ENCODE assay signal across 15 mouse cellular contexts in genomic region chr6:129219897-129220517, GRCm38 (mm10). TPM values are rescaled to one million over a fixed set of nuclear protein-coding genes. Genes with fewer than 3 reads are reported as not detected.
DNase-seq lines count a peak whose midpoint lies in the region; ATAC-seq and TF ChIP-seq lines count a peak whose summit lies in the region.
"Had no signal": no experiment of that assay in that cellular context is flagged by ENCODE, and none has a peak within 500 bp of the region (broad histone marks: within the 10 kb centered on the region; RNA-seq: fewer than 3 reads in every experiment).

No protein-coding gene starts in this region.

- peaks cover 21% of the 10 kb centered on the region for H3K4me1 ChIP-seq in kidney, adult 2 months (ENCODE audit: control insufficient read depth, insufficient read depth, low read length)
- peaks cover 4 to 8% of the 10 kb centered on the region in 2 experiments; a peak in 3 of 4 replicates for H3K4me1 ChIP-seq in CH12.LX (ENCODE audit: control insufficient read depth in 1 of 2, insufficient read depth in 2 of 2)
- peaks cover 6% of the 10 kb centered on the region; the same call in 1 of the 2 replicates for H3K4me1 ChIP-seq in liver, embryonic 11.5 days (replicated peaks; ENCODE audit: control insufficient read depth, insufficient read depth, low read length)
- no peaks in the 10 kb centered on the region for H3K4me1 ChIP-seq in forebrain, embryonic 15.5 days

- TF ChIP-seq EP300 in CH12.LX (IDR thresholded peaks at IDR 0.05; ENCODE audit: low read length): no peak

- H3K4me3 ChIP-seq in kidney, adult 2 months (ENCODE audit: insufficient read depth, low read depth, low read length): no peak overlapping the region
- H3K4me3 ChIP-seq in CH12.LX (replicated peaks in 1 of 3; ENCODE audit: low read depth in 2 of 3, low read length in 2 of 3, poor library complexity in 1 of 3): no peak overlapping the region
- H3K4me3 ChIP-seq in liver, embryonic 11.5 days (ENCODE audit: low read depth, low read length): no peak overlapping the region
- H3K4me3 ChIP-seq in forebrain, embryonic 15.5 days: no peak overlapping the region
- H3K4me3 ChIP-seq: erythroblast, embryonic 14.5 days; intestine, embryonic 15.5 days; left cerebral cortex, adult 2 months had no signal

- H3K4me2 ChIP-seq in CH12.LX (ENCODE audit: insufficient read depth, low read depth, poor library complexity, severe bottlenecking): no peak overlapping the region
- 0 out of 2 replicates have a peak overlapping the region, but pooled peaks have one; percentile 0 for H3K4me2 ChIP-seq in liver, embryonic 11.5 days
- no peak overlapping the region for H3K4me2 ChIP-seq in forebrain, embryonic 15.5 days (replicated peaks)
- H3K4me2 ChIP-seq: heart, embryonic 11.5 days; intestine, embryonic 15.5 days; midbrain, embryonic 11.5 days had no signal

- no peaks in the 10 kb centered on the region for H3K79me2 ChIP-seq in CH12.LX (replicated peaks; ENCODE audit: control insufficient read depth, extremely low read depth, insufficient read depth, poor library complexity, severe bottlenecking)

- peaks cover 3% of the 10 kb centered on the region for H3K9me3 ChIP-seq in CH12.LX (replicated peaks; ENCODE audit: low read length)
- H3K9me3 ChIP-seq in liver, embryonic 11.5 days (ENCODE audit: control insufficient read depth, low read length): no peaks in the 10 kb centered on the region
- no peaks in the 10 kb centered on the region for H3K9me3 ChIP-seq in forebrain, embryonic 15.5 days
- H3K9me3 ChIP-seq: intestine, embryonic 15.5 days had no signal

- WGBS in kidney, adult 2 months: 70% methylated on average over 3 of the region's 3 CpGs
- 49% methylated on average over 3 of the region's 3 CpGs for WGBS in liver, embryonic 11.5 days
- 90% methylated on average over 3 of the region's 3 CpGs for WGBS in forebrain, embryonic 15.5 days

- DNase-seq in kidney, adult 2 months: no peak
- DNase-seq in kidney, postnatal 10 days: no peak
- no peak for DNase-seq in CH12.LX (ENCODE audit: extremely low read depth)
- no peak for DNase-seq in liver, embryonic 11.5 days (ENCODE audit: low spot score)
- DNase-seq in lung, postnatal 36 days: peak; percentile 69
- DNase-seq in frontal cortex, postnatal 36 days (ENCODE audit: low spot score in 2 of 2): no peak
- DNase-seq in Muller cell, postnatal 12 days (ENCODE audit: inconsistent ontology term): no peak
- DNase-seq: cerebellum, adult 11-12 months had no signal

- in situ Hi-C loops in CH12.LX (cut with MboI; ENCODE audit: low pct_ligation_motif_present, low pct_unique_long_range_greater_than_20kb, low sequenced_read_pairs): no loop called here

- dilution Hi-C loops in CH12.LX (cut with MboI; ENCODE audit: extremely low pct_ligation_motif_present, extremely low pct_unique_long_range_greater_than_20kb, low sequenced_read_pairs): no loop called here

- no peak for TF ChIP-seq CTCF in kidney, adult 2 months (conservative IDR thresholded peaks at IDR 0.05; ENCODE audit: insufficient read depth, insufficient read length, low read depth, low read length)
- no peak for TF ChIP-seq CTCF in CH12.LX (conservative IDR thresholded peaks at IDR 0.05 in 1 of 2, IDR thresholded peaks at IDR 0.05 in 1 of 2; ENCODE audit: low read depth in 2 of 2, low read length in 2 of 2)

- peak overlapping the region; percentile 47 for H3K27ac ChIP-seq in kidney, adult 2 months (ENCODE audit: insufficient read depth, low read depth, low read length)
- peak overlapping the region; percentile 49; the same call in 1 of the 2 replicates for H3K27ac ChIP-seq in CH12.LX (ENCODE audit: insufficient read depth, low read depth)
- peak overlapping the region; percentile 65 for H3K27ac ChIP-seq in liver, embryonic 11.5 days (ENCODE audit: low read depth, low read length)
- no peak overlapping the region for H3K27ac ChIP-seq in forebrain, embryonic 15.5 days (replicated peaks)
- H3K27ac ChIP-seq: intestine, embryonic 15.5 days; left cerebral cortex, adult 2 months had no signal

- H3K36me3 ChIP-seq in kidney, adult 2 months (ENCODE audit: control insufficient read depth, insufficient read depth, low read length): no peaks in the 10 kb centered on the region
- H3K36me3 ChIP-seq in CH12.LX (replicated peaks in 1 of 2; ENCODE audit: control insufficient read depth in 1 of 2, insufficient read depth in 1 of 2, low read length in 1 of 2): no peaks in the 10 kb centered on the region
- no peaks in the 10 kb centered on the region for H3K36me3 ChIP-seq in liver, embryonic 11.5 days (ENCODE audit: control insufficient read depth, insufficient read depth, low read length)
- H3K36me3 ChIP-seq in forebrain, embryonic 15.5 days: no peaks in the 10 kb centered on the region
- H3K36me3 ChIP-seq: intestine, embryonic 15.5 days had no signal

- TF ChIP-seq RAD21 in CH12.LX (IDR thresholded peaks at IDR 0.05; ENCODE audit: low read depth, low read length): no peak

- no peak overlapping the region for H3K9ac ChIP-seq in CH12.LX (ENCODE audit: insufficient read depth, low read depth)
- H3K9ac ChIP-seq in liver, embryonic 11.5 days (ENCODE audit: low read depth, low read length): no peak overlapping the region
- no peak overlapping the region for H3K9ac ChIP-seq in forebrain, embryonic 15.5 days (replicated peaks)
- H3K9ac ChIP-seq: intestine, embryonic 15.5 days had no signal

- TF ChIP-seq POLR2A in kidney, adult 2 months (IDR thresholded peaks at IDR 0.05; ENCODE audit: low read depth, low read length): no peak
- TF ChIP-seq POLR2A in CH12.LX (IDR thresholded peaks at IDR 0.05; ENCODE audit: low read depth, low read length): no peak

- no peaks in the 10 kb centered on the region for H3K27me3 ChIP-seq in kidney, adult 2 months (replicated peaks; ENCODE audit: control insufficient read depth, insufficient read depth, low read length)
- H3K27me3 ChIP-seq in CH12.LX (replicated peaks): no peaks in the 10 kb centered on the region
- no peaks in the 10 kb centered on the region for H3K27me3 ChIP-seq in liver, embryonic 11.5 days (replicated peaks; ENCODE audit: control insufficient read depth, insufficient read depth, low read length)
- no peaks in the 10 kb centered on the region for H3K27me3 ChIP-seq in forebrain, embryonic 15.5 days
- H3K27me3 ChIP-seq: intestine, embryonic 15.5 days had no signal

- peak; percentile 65 for ATAC-seq in liver, embryonic 11.5 days (replicated peaks; ENCODE audit: low FRiP score)
- ATAC-seq in forebrain, embryonic 15.5 days (replicated peaks): no peak
- ATAC-seq: intestine, embryonic 15.5 days had no signal

TF ChIP-seq in CH12.LX, 34 proteins besides CTCF, POLR2A, EP300 and RAD21:
- TF ChIP-seq MEF2A (IDR thresholded peaks at IDR 0.05; ENCODE audit: borderline replicate concordance, low read depth, low read length) (no peak), TBP (conservative IDR thresholded peaks at IDR 0.05; ENCODE audit: low read depth, low read length) (no peak)

RNA-seq across cellular contexts. Expression of gene Clec2d, which starts 39.6 kb away (rescaled TPM):
- 42.9 and 67.0 TPM in 2 replicates for polyA plus RNA-seq in kidney, adult 2 months (2012; rRNA removed)
- total RNA-seq in CH12.LX (2012; rRNA removed) (50.7 and 53.4 TPM in 2 replicates), CH12.LX (2014; rRNA removed) (19.7 and 25.9 TPM in 2 replicates)
- polyA plus RNA-seq in CH12.LX (2012; ENCODE audit: insufficient read length, low read depth): 5.1 and 6.0 TPM in 2 replicates
- polyA plus RNA-seq in liver, embryonic 11.5 days (2014; fragmentation: Nextera tagmentation; extraction: Ambion mirVana): not detected in 2 replicates
- 0.14 TPM in 1 of 2 replicates, not detected in the other for polyA plus RNA-seq in forebrain, embryonic 15.5 days (2015; fragmentation: Nextera tagmentation; extraction: Ambion mirVana)
- polyA plus RNA-seq: erythroblast, embryonic 14.5 days; heart, embryonic 11.5 days; midbrain, embryonic 11.5 days had no signal

RNA-seq across cellular contexts. Expression of gene Cd69, which starts 55.2 kb away (rescaled TPM):
- 0.11 and 0.78 TPM in 2 replicates for polyA plus RNA-seq in kidney, adult 2 months (2012; rRNA removed)
- total RNA-seq in CH12.LX (2012; rRNA removed): 112 and 132 TPM in 2 replicates
- 229 and 269 TPM in 2 replicates for total RNA-seq in CH12.LX (2014; rRNA removed)
- 71.2 and 71.3 TPM in 2 replicates for polyA plus RNA-seq in CH12.LX (2012; ENCODE audit: insufficient read length, low read depth)
- polyA plus RNA-seq in liver, embryonic 11.5 days (2014; fragmentation: Nextera tagmentation; extraction: Ambion mirVana): 0.96 and 1.1 TPM in 2 replicates
- not detected in 2 replicates for polyA plus RNA-seq in forebrain, embryonic 15.5 days (2015; fragmentation: Nextera tagmentation; extraction: Ambion mirVana)
- total RNA-seq: left cerebral cortex, adult 2 months had no signal
- polyA plus RNA-seq: heart, embryonic 11.5 days; midbrain, embryonic 11.5 days; testis, adult 2 months had no signal

Comparison
In these comparisons a context has a peak if more than half of its experiments do, and no peak if none do; other contexts are left out.
1. RNA of gene Cd69, which starts 55.2 kb away (polyA plus RNA-seq): 71.2 to 71.3 TPM in CH12.LX; 0.96 to 1.1 TPM in liver, embryonic 11.5 days, 0.11 to 0.78 TPM in kidney, adult 2 months and not detected in forebrain, embryonic 15.5 days; every median in the first group is over 10 times any median in the second.